In genomic region chr16:97844967-97845937, GRCm38 (mm10) we compare ENCODE assay signal across 12 mouse cellular contexts. TPM values are rescaled to one million over a fixed set of nuclear protein-coding genes. Genes with fewer than 3 reads are reported as not detected.
DNase-seq lines count a peak whose midpoint lies in the region; ATAC-seq lines count a peak whose summit lies in the region.
"Had no signal": no experiment of that assay in that cellular context is flagged by ENCODE, and none has a peak within 500 bp of the region (broad histone marks: within the 10 kb centered on the region; RNA-seq: fewer than 3 reads in every experiment).

No protein-coding gene starts in this region.

- peak overlapping the region; percentile 52 for H3K27ac ChIP-seq in intestine, embryonic 16.5 days (ENCODE audit: low read length)
- H3K27ac ChIP-seq in midbrain, embryonic 16.5 days (ENCODE audit: low read length): no peak overlapping the region
- H3K27ac ChIP-seq: hindbrain, embryonic 12.5 days had no signal

- H3K4me1 ChIP-seq in intestine, embryonic 16.5 days (ENCODE audit: control insufficient read depth, insufficient read depth, low read length): peaks cover 21% of the 10 kb centered on the region
- H3K4me1 ChIP-seq in midbrain, embryonic 16.5 days (ENCODE audit: control insufficient read depth, insufficient read depth, low read length): peaks cover 9% of the 10 kb centered on the region

- peak; percentile 73 for ATAC-seq in intestine, embryonic 16.5 days
- ATAC-seq in midbrain, embryonic 16.5 days: no peak

- DNase-seq in heart, adult 11 months: peak; percentile 90
- DNase-seq in heart, postnatal 4 days: no peak
- peak; percentile 13 to 20 for DNase-seq in B cell, adult 2 months
- peak; percentile 67 for DNase-seq in lung, postnatal 36 days
- DNase-seq in c-Kit-positive CD71-positive TER-119-positive erythroid progenitor cells, embryonic 14.5 days (ENCODE audit: low spot score): no peak
- no peak for DNase-seq in left cerebral cortex, adult 11 months (ENCODE audit: low spot score)
- DNase-seq: cerebellum, postnatal 14 days; layer of hippocampus, adult 9-11 months; retina, postnatal 1 day had no signal

- no peak overlapping the region for H3K9ac ChIP-seq in intestine, embryonic 16.5 days (ENCODE audit: low read depth, low read length)
- H3K9ac ChIP-seq in midbrain, embryonic 16.5 days (ENCODE audit: low read depth, low read length): no peak overlapping the region
- H3K9ac ChIP-seq: hindbrain, embryonic 12.5 days had no signal

- H3K4me2 ChIP-seq in intestine, embryonic 16.5 days (ENCODE audit: low read depth, low read length): no peak overlapping the region
- H3K4me2 ChIP-seq in midbrain, embryonic 16.5 days (ENCODE audit: low read length): no peak overlapping the region
- H3K4me2 ChIP-seq: hindbrain, embryonic 12.5 days had no signal

- no peak overlapping the region for H3K4me3 ChIP-seq in intestine, embryonic 16.5 days (ENCODE audit: low read length)
- H3K4me3 ChIP-seq in midbrain, embryonic 16.5 days (ENCODE audit: low read depth, low read length): no peak overlapping the region
- H3K4me3 ChIP-seq: hindbrain, embryonic 12.5 days had no signal

- H3K36me3 ChIP-seq in intestine, embryonic 16.5 days (ENCODE audit: control insufficient read depth, insufficient read depth, low read length): 0 out of 2 replicates have a peak, but pooled peaks cover 4% of the 10 kb centered on the region
- peaks cover 4% of the 10 kb centered on the region; the same call in 1 of the 2 replicates for H3K36me3 ChIP-seq in midbrain, embryonic 16.5 days (ENCODE audit: control insufficient read depth, insufficient read depth, low read length)

- WGBS in intestine, embryonic 16.5 days: 57% methylated on average over 12 of the region's 12 CpGs
- WGBS in midbrain, embryonic 16.5 days: 89% methylated on average over 12 of the region's 12 CpGs

- no peaks in the 10 kb centered on the region for H3K9me3 ChIP-seq in intestine, embryonic 16.5 days (ENCODE audit: control insufficient read depth, low read length)
- H3K9me3 ChIP-seq in midbrain, embryonic 16.5 days (replicated peaks; ENCODE audit: control insufficient read depth, low read length, poor library complexity, severe bottlenecking): no peaks in the 10 kb centered on the region
- H3K9me3 ChIP-seq: hindbrain, embryonic 12.5 days had no signal

- H3K27me3 ChIP-seq in intestine, embryonic 16.5 days (replicated peaks; ENCODE audit: control insufficient read depth, insufficient read depth, low read length): no peaks in the 10 kb centered on the region
- H3K27me3 ChIP-seq in midbrain, embryonic 16.5 days (ENCODE audit: control insufficient read depth, insufficient read depth, low read depth, low read length): no peaks in the 10 kb centered on the region
- H3K27me3 ChIP-seq: hindbrain, embryonic 12.5 days had no signal

RNA-seq across cellular contexts. Expression of gene Prdm15, which starts 6.4 kb away (rescaled TPM):
- 1 to 10 TPM; 5.1 to 7.1 TPM for total RNA-seq in heart, postnatal 4 days (2021)
- polyA plus RNA-seq in intestine, embryonic 16.5 days (2015; fragmentation: Nextera tagmentation; extraction: Ambion mirVana): 7.1 and 7.8 TPM in 2 replicates
- 10.9 and 14.2 TPM in 2 replicates for polyA plus RNA-seq in midbrain, embryonic 16.5 days (2015; fragmentation: Nextera tagmentation; extraction: Ambion mirVana)

Comparison
In these comparisons a context has a peak if more than half of its experiments do, and no peak if none do; other contexts are left out.
1. DNase-seq: peak in heart, adult 11 months (single experiment), B cell, adult 2 months (2 of 2) and lung, postnatal 36 days (single experiment); none in heart, postnatal 4 days (single experiment), c-Kit-positive CD71-positive TER-119-positive erythroid progenitor cells, embryonic 14.5 days (single experiment) and left cerebral cortex, adult 11 months (single experiment).